Mouse (Mus musculus) testis, adult 2 months (tissue): ENCODE measurements around the gene Zcwpw1.
"Not testable (repeated sequence)": the region's sequence is repeated elsewhere in the genome, so short reads cannot be mapped to it uniquely, and the experiment has no call there.

ENCODE experiments used
- CTCF ChIP-seq: fragments of 200-500 bp; IDR thresholded peaks from 2 replicates; pipeline ENCODE4 v1.5.1; 2012; ENCODE audit warnings: low read depth, mild to moderate bottlenecking, inconsistent platforms, low read length, moderate library complexity; ENCODE audit not compliant: control insufficient read depth, insufficient read depth, insufficient replicate concordance
- POLR2A ChIP-seq: fragments of 200-500 bp; IDR thresholded peaks from 2 replicates; pipeline ENCODE4 v1.6.1; 2012; ENCODE audit warnings: low read depth, mild to moderate bottlenecking, inconsistent platforms, low read length, moderate library complexity; ENCODE audit not compliant: control insufficient read depth

DNA sequence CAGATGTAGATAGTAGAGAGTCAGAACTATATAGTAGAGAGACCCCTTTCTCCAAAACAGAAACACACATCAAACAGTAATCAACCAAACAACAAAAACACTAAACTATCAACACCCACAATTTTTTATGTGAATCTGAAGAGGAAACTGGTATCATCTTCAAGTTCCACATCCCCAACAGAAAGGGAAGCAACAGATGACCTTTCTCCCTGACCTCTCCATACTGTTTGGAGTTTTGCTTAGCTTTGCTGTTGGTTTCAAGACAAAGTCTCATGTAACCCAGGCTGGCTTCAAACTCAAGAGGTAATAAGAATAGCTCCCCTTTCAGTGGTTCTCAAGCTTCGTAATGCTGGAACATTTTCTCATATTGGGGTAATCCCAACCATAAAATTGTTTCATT, 76.4 kb downstream of the Zcwpw1 start:
- not testable (repeated sequence) for TF ChIP-seq CTCF, POLR2A
